Mouse (Mus musculus): Measurements from ENCODE around the gene Psmb5. TPM values are rescaled to one million over a fixed set of nuclear protein-coding genes. Genes with fewer than 3 reads are reported as not detected.

Psmb5 gene
- polyA plus RNA-seq, 1 experiment from 2014 or later: 335 TPM

DNA sequence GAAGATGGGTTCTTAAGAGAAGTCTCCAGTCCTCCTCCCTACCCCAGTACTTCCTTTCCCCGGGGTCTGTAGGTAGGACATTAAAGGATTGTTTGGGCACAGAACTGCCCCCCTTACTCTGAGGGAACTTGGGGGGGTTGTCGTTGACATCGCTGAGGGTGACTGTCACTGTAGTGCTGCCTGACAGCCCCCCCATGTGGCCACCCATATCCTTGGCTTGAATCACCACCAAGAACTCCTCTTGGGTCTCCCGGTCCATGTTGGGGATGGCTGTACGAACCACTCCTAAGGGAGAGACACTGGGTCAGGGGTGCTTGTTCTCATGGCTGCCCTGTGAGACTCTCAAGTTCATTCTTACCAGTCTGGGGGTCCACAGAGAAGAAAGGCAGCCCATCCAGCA lies 20.4 kb upstream of the Psmb5 start:
- ATAC-seq (ENCODE audit: low read depth): no peak
- H3K27ac ChIP-seq (replicated peaks; ENCODE audit: low read depth, low read length): no peak overlapping the region
- no peak for DNase-seq (ENCODE audit: low spot score)
- no peaks in the 10 kb centered on the region for H3K9me3 ChIP-seq (ENCODE audit: control insufficient read depth, low read length)
- H3K4me3 ChIP-seq (ENCODE audit: low read depth, low read length): no peak overlapping the region
- H3K36me3 ChIP-seq (ENCODE audit: control insufficient read depth, insufficient read depth, low read length): peaks cover 52% of the 10 kb centered on the region
- H3K27me3 ChIP-seq (replicated peaks; ENCODE audit: control insufficient read depth, insufficient read depth, low read length): no peaks in the 10 kb centered on the region
- H3K4me2 ChIP-seq (ENCODE audit: low read depth, low read length): no peak overlapping the region
- WGBS: 72% methylated on average over 5 of the region's 5 CpGs
- H3K4me1 ChIP-seq (ENCODE audit: control insufficient read depth, insufficient read depth, low read length): 0 out of 2 replicates have a peak, but pooled peaks cover 10% of the 10 kb centered on the region
- H3K9ac ChIP-seq (ENCODE audit: low read depth, low read length): no peak overlapping the region

DNA sequence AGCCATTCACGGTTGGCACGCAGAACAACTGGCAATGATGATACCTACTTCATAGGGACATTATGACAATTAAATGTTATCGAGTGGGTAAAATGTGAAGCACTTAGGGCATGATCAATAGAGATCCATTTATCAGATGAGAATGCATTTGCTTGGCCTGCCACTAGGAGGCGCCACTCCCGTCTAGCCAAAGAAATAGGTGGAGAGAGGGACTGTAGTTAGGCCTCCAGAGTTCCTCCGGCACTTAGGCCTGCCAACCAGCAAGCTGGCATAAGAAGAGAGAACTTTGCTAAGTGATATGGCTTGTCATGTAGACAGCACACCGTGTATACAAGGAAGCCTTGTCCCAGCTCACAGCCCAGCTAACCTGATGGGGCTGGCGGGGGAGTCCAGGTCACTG lies 19.1 kb upstream of the Psmb5 start:
- no peak for ATAC-seq (ENCODE audit: low read depth)
- no peak overlapping the region for H3K4me2 ChIP-seq (ENCODE audit: low read depth, low read length)
- WGBS: 55% methylated on average over 8 of the region's 8 CpGs

DNA sequence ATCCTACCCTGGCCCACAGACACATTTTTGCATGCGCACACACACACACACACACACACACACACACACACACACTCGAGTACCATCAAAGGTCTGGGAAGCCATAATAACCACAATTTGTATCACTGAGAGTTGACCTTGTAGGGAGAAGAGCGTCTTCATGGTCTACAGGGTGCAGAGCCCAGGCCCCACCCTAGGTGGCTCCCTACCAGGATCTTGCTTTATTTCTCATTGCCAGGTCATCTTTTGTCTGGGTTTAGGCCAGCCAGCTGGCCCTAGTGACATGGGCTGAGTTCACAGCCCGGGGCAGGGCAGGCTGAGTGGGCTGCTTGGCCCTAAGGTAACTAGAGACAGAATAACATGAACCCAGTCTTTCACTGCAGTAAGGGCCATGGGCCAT lies 16.4 kb upstream of the Psmb5 start:
- DNase-seq (ENCODE audit: low spot score) (no peak), ATAC-seq (ENCODE audit: low read depth) (no peak)
- H3K4me2 ChIP-seq (ENCODE audit: low read depth, low read length): no peak overlapping the region
- H3K4me3 ChIP-seq (ENCODE audit: low read depth, low read length): no peak overlapping the region
- no peaks in the 10 kb centered on the region for H3K27me3 ChIP-seq (replicated peaks; ENCODE audit: control insufficient read depth, insufficient read depth, low read length)
- H3K9me3 ChIP-seq (ENCODE audit: control insufficient read depth, low read length): no peaks in the 10 kb centered on the region
- H3K4me1 ChIP-seq (ENCODE audit: control insufficient read depth, insufficient read depth, low read length): no peaks in the 10 kb centered on the region
- 94% methylated on average over 4 of the region's 4 CpGs for WGBS
- peaks cover 66% of the 10 kb centered on the region for H3K36me3 ChIP-seq (ENCODE audit: control insufficient read depth, insufficient read depth, low read length)
- H3K9ac ChIP-seq (ENCODE audit: low read depth, low read length): no peak overlapping the region
- no peak overlapping the region for H3K27ac ChIP-seq (replicated peaks; ENCODE audit: low read depth, low read length)

More for the DNA sequence above, 19.1 kb upstream of the Psmb5 start:
- Histone ChIP-seq H3K9ac (ENCODE audit: low read depth, low read length) (no peak overlapping the region), H3K4me1 (ENCODE audit: control insufficient read depth, insufficient read depth, low read length) (0 out of 2 replicates have a peak, but pooled peaks cover 10% of the 10 kb centered on the region), H3K4me3 (ENCODE audit: low read depth, low read length) (no peak overlapping the region), H3K36me3 (ENCODE audit: control insufficient read depth, insufficient read depth, low read length) (peaks cover 52% of the 10 kb centered on the region), H3K27me3 (replicated peaks; ENCODE audit: control insufficient read depth, insufficient read depth, low read length) (no peaks in the 10 kb centered on the region), H3K9me3 (ENCODE audit: control insufficient read depth, low read length) (no peaks in the 10 kb centered on the region), H3K27ac (replicated peaks; ENCODE audit: low read depth, low read length) (no peak overlapping the region)
- no peak for DNase-seq (ENCODE audit: low spot score)

DNA sequence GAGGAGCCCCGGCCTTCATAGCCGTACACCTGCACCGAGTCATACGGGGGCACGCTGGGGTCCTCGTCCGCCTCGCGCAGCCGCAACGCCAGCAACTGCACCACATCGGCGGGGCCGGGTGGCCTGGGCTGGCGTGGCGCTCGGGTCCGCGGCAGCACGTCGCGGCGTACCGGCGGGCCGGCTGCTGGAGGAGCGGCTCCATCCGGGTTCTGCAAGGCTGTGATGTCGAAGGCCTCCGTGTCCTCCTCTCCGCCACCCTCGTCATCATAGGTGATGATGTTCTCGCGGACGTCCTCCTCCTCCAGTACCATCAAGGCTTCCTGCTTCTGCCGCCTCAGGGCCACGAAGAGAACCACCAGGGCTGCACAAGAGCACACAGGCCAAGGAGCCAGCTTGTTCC lies 14.4 kb upstream of the Psmb5 start:
- DNase-seq (ENCODE audit: low spot score) (no peak), ATAC-seq (ENCODE audit: low read depth) (no peak)
- H3K4me2 ChIP-seq (ENCODE audit: low read depth, low read length): no peak overlapping the region
- H3K4me1 ChIP-seq (ENCODE audit: control insufficient read depth, insufficient read depth, low read length): no peaks in the 10 kb centered on the region
- WGBS: 93% methylated on average over 17 of the region's 37 CpGs
- no peaks in the 10 kb centered on the region for H3K9me3 ChIP-seq (ENCODE audit: control insufficient read depth, low read length)
- H3K27me3 ChIP-seq (replicated peaks; ENCODE audit: control insufficient read depth, insufficient read depth, low read length): no peaks in the 10 kb centered on the region
- no peak overlapping the region for H3K9ac ChIP-seq (ENCODE audit: low read depth, low read length)
- no peak overlapping the region for H3K27ac ChIP-seq (replicated peaks; ENCODE audit: low read depth, low read length)
- H3K36me3 ChIP-seq (ENCODE audit: control insufficient read depth, insufficient read depth, low read length): peaks cover 62% of the 10 kb centered on the region
- no peak overlapping the region for H3K4me3 ChIP-seq (ENCODE audit: low read depth, low read length)

DNA sequence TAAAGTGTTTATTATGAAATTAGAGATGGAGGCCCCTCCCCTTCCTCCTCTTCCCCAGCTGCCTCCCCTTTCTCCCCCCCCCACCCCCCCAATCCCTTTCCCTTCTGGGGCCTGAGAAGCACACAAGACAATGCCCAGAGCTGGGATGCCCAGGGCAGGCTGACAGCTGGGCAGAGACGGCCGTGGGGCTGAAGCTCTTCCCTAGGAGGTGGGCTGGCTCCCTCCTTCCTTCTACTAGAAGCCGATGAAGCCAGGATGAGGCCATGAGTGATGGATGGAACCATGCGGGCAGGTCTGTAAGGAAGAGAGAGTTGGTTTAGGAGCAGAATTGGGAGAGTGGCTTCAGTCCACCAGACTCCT lies 13.4 kb upstream of the Psmb5 start:
- H3K4me2 ChIP-seq (ENCODE audit: low read depth, low read length): no peak overlapping the region
- H3K9me3 ChIP-seq (ENCODE audit: control insufficient read depth, low read length): no peaks in the 10 kb centered on the region
- DNase-seq (ENCODE audit: low spot score) (no peak), ATAC-seq (ENCODE audit: low read depth) (no peak; the same call in 1 of the 2 replicates)
- H3K4me3 ChIP-seq (ENCODE audit: low read depth, low read length): no peak overlapping the region
- WGBS: 64% methylated on average over 3 of the region's 4 CpGs
- H3K27ac ChIP-seq (replicated peaks; ENCODE audit: low read depth, low read length): 0 out of 2 replicates have a peak overlapping the region, but pooled peaks have one; percentile 18
- H3K36me3 ChIP-seq (ENCODE audit: control insufficient read depth, insufficient read depth, low read length): peaks cover 51% of the 10 kb centered on the region
- 0 out of 2 replicates have a peak overlapping the region, but pooled peaks have one; percentile 6 for H3K9ac ChIP-seq (ENCODE audit: low read depth, low read length)
- H3K27me3 ChIP-seq (replicated peaks; ENCODE audit: control insufficient read depth, insufficient read depth, low read length): no peaks in the 10 kb centered on the region
- no peaks in the 10 kb centered on the region for H3K4me1 ChIP-seq (ENCODE audit: control insufficient read depth, insufficient read depth, low read length)

DNA sequence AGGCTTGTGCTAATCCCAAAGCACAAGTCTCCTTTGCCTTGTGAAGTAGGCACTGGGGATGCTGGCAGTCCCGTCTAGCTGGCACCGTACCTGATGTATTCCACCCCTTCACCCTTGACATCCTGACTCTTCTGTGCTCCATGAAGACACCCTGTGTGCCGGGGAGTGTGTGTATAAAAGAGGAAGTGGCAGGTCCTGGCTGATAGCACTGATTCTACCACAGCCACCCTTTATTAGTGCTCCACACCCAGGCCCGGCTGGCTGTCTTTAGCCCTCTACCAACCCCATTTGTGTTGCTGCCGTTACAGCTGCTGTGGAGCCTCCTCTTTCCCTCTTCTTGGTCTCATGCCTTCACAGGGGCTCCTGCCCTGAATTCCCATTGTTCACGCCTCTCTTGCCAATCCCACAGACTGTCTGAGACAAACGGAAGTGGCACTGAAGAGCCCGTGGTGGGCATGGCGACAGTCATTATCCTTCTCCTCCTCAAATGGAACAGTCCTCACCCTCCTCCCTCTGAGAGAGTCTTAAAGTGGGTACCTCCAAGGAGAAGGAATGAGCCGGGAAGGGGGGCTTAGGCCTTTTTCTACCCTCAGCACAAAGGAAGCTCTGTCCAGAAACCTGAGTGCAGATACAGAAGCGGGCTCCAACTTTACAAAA lies 12.9 kb upstream of the Psmb5 start:
- Histone ChIP-seq H3K9ac (ENCODE audit: low read depth, low read length) (no peak overlapping the region), H3K4me2 (ENCODE audit: low read depth, low read length) (no peak overlapping the region), H3K4me1 (ENCODE audit: control insufficient read depth, insufficient read depth, low read length) (no peaks in the 10 kb centered on the region), H3K27ac (replicated peaks; ENCODE audit: low read depth, low read length) (0 out of 2 replicates have a peak overlapping the region, but pooled peaks have one; percentile 24), H3K27me3 (replicated peaks; ENCODE audit: control insufficient read depth, insufficient read depth, low read length) (no peaks in the 10 kb centered on the region), H3K9me3 (ENCODE audit: control insufficient read depth, low read length) (no peaks in the 10 kb centered on the region), H3K36me3 (ENCODE audit: control insufficient read depth, insufficient read depth, low read length) (peaks cover 46% of the 10 kb centered on the region), H3K4me3 (ENCODE audit: low read depth, low read length) (no peak overlapping the region)
- no peak; the same call in 1 of the 2 replicates for ATAC-seq (ENCODE audit: low read depth)
- peak; percentile 22 for DNase-seq (ENCODE audit: low spot score)
- WGBS: 75% methylated on average over 11 of the region's 11 CpGs

DNA sequence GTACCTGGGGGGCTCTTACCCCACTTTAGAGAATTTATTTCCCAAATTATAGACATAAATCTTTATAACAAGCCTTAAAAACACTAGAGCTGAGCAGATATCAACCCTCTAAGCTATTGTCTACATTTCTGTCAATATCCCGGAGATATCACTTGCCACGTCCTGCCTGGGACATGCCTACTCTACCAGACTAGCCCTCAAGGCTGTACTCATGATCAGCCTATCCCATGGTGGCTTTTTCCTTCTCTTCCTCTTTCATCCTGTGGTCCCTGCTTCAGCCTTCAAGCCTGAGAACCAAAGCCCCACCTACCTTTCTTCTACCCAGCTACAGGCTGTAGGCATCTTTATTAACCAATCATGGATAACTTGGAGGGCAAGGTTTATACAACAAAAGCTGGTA lies 12.0 kb upstream of the Psmb5 start:
- WGBS: 84% methylated on average over 2 of the region's 2 CpGs
- Histone ChIP-seq H3K36me3 (ENCODE audit: control insufficient read depth, insufficient read depth, low read length) (peaks cover 43% of the 10 kb centered on the region), H3K9me3 (ENCODE audit: control insufficient read depth, low read length) (no peaks in the 10 kb centered on the region), H3K4me2 (ENCODE audit: low read depth, low read length) (no peak overlapping the region), H3K27ac (replicated peaks; ENCODE audit: low read depth, low read length) (no peak overlapping the region), H3K4me3 (ENCODE audit: low read depth, low read length) (no peak overlapping the region), H3K27me3 (replicated peaks; ENCODE audit: control insufficient read depth, insufficient read depth, low read length) (no peaks in the 10 kb centered on the region), H3K9ac (ENCODE audit: low read depth, low read length) (no peak overlapping the region), H3K4me1 (ENCODE audit: control insufficient read depth, insufficient read depth, low read length) (no peaks in the 10 kb centered on the region)
- no peak for DNase-seq (ENCODE audit: low spot score)
- no peak for ATAC-seq (ENCODE audit: low read depth)

DNA sequence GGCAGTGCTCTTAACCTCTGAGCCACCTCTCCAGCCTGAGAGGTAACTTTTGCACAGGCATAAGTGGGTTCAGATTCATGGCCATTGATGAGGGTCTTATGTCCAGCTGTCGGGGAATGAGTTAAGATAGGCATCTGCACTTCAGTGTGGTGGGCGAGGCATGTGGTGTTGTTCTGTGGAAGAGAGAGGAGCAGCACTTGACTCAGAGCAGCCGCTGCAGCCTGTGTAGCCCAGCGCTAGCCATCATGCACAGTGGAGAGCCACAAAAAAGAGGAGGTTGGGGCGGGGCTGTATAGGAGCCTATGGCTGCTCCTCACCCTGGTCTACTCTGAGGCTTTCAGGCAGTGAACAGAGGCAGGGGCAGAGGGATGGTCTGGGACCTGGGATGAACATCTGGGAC lies 10.3 kb upstream of the Psmb5 start:
- ATAC-seq (ENCODE audit: low read depth) (no peak), DNase-seq (ENCODE audit: low spot score) (no peak)
- Histone ChIP-seq H3K4me2 (ENCODE audit: low read depth, low read length) (no peak overlapping the region), H3K9ac (ENCODE audit: low read depth, low read length) (no peak overlapping the region), H3K4me3 (ENCODE audit: low read depth, low read length) (no peak overlapping the region), H3K27ac (replicated peaks; ENCODE audit: low read depth, low read length) (no peak overlapping the region), H3K4me1 (ENCODE audit: control insufficient read depth, insufficient read depth, low read length) (no peaks in the 10 kb centered on the region), H3K27me3 (replicated peaks; ENCODE audit: control insufficient read depth, insufficient read depth, low read length) (no peaks in the 10 kb centered on the region), H3K36me3 (ENCODE audit: control insufficient read depth, insufficient read depth, low read length) (peaks cover 28% of the 10 kb centered on the region), H3K9me3 (ENCODE audit: control insufficient read depth, low read length) (no peaks in the 10 kb centered on the region)
- WGBS: 76% methylated on average over 5 of the region's 5 CpGs

DNA sequence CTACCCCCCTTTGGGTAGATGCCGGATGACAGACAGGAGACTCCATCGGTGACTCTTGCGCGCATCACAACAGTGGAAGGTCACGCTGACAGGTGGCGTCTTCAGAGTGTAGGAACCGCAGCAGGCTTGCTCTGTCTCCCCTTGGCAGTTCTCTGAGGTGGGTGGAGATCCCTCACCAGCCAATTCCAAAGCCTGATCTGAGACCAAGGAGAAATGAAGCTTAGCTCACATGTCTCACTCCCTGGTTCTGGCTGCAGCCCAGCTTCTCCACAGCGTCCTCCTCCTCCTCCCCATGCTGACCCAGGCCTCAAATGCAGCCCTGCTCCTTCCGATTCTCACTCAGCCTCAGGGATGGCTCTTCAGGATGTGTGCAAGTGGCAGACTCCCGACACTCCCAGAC lies 7.2 kb upstream of the Psmb5 start:
- no peaks in the 10 kb centered on the region for H3K27me3 ChIP-seq (replicated peaks; ENCODE audit: control insufficient read depth, insufficient read depth, low read length)
- no peaks in the 10 kb centered on the region for H3K9me3 ChIP-seq (ENCODE audit: control insufficient read depth, low read length)
- H3K27ac ChIP-seq (replicated peaks; ENCODE audit: low read depth, low read length): no peak overlapping the region
- H3K4me2 ChIP-seq (ENCODE audit: low read depth, low read length): no peak overlapping the region
- DNase-seq (ENCODE audit: low spot score) (no peak), ATAC-seq (ENCODE audit: low read depth) (no peak)
- no peaks in the 10 kb centered on the region for H3K36me3 ChIP-seq (ENCODE audit: control insufficient read depth, insufficient read depth, low read length)
- H3K9ac ChIP-seq (ENCODE audit: low read depth, low read length): no peak overlapping the region
- no peak overlapping the region for H3K4me3 ChIP-seq (ENCODE audit: low read depth, low read length)
- WGBS: 60% methylated on average over 10 of the region's 10 CpGs
- no peaks in the 10 kb centered on the region for H3K4me1 ChIP-seq (ENCODE audit: control insufficient read depth, insufficient read depth, low read length)

Measured in embryonic facial prominence, embryonic 14.5 days (tissue).